Mouse (Mus musculus) limb, embryonic 13.5 days (tissue): ENCODE data around the gene L2hgdh. TPM values are rescaled to one million over a fixed set of nuclear protein-coding genes. Genes with fewer than 3 reads are reported as not detected.
"Not testable (repeated sequence)": the region's sequence is repeated elsewhere in the genome, so short reads cannot be mapped to it uniquely, and the experiment has no call there.

Experiments
- ATAC-seq: fragments of 200-750 bp; cut with Nextera tagmentation; 2 replicates; pipeline ENCODE4 v1.8.0; 2017; ENCODE audit warnings: low read depth, moderate number of reproducible peaks, moderate TSS enrichment; ENCODE audit not compliant: low FRiP score
- H3K27ac ChIP-seq: fragments of 300-500 bp; sonication (generic); 2 replicates; pipeline ENCODE4 v1.5.1; 2015; ENCODE audit warnings: inconsistent platforms, mild to moderate bottlenecking, moderate library complexity
- H3K27me3 ChIP-seq: fragments of 300-500 bp; sonication (generic); 2 replicates; pipeline ENCODE4 v1.6.1; 2015; ENCODE audit warnings: mild to moderate bottlenecking, inconsistent platforms
- H3K36me3 ChIP-seq: fragments of 300-500 bp; sonication (generic); 2 replicates; pipeline ENCODE4 v1.6.1; 2015; ENCODE audit warnings: inconsistent platforms, mild to moderate bottlenecking, moderate library complexity
- H3K4me1 ChIP-seq: fragments of 300-500 bp; sonication (generic); 2 replicates; pipeline ENCODE4 v1.6.1; 2015; ENCODE audit warnings: inconsistent platforms
- H3K4me2 ChIP-seq: fragments of 300-500 bp; sonication (generic); replicated peaks from 2 replicates; pipeline ENCODE4 v1.6.1; 2015; ENCODE audit warnings: inconsistent platforms, mild to moderate bottlenecking, moderate library complexity
- H3K4me3 ChIP-seq: fragments of 300-500 bp; sonication (generic); 2 replicates; pipeline ENCODE4 v1.5.1; 2015; ENCODE audit warnings: moderate library complexity, mild to moderate bottlenecking, inconsistent platforms
- H3K9ac ChIP-seq: fragments of 300-500 bp; sonication (generic); 2 replicates; pipeline ENCODE4 v1.6.1; 2015; ENCODE audit warnings: mild to moderate bottlenecking, inconsistent platforms
- H3K9me3 ChIP-seq: fragments of 300-500 bp; sonication (generic); 2 replicates; pipeline ENCODE4 v1.6.1; 2016; ENCODE audit warnings: inconsistent platforms
- WGBS: fragments of 180-500 bp; shearing (Covaris S2); methylation state at CpG from one replicate; pipeline ENCODE4 v1.1.7; 2015; 5-methylcytosine and 5-hydroxymethylcytosine counted together
- polyA plus RNA-seq: library from polyadenylated mRNA; unstranded; fragments of >200 nt; fragmentation: Nextera tagmentation; extraction: Ambion mirVana; gene quantifications from 2 replicates; pipeline ENCODE4 v1.2.1, GENCODE M21; 2015

The L2hgdh gene
- polyA plus RNA-seq, 1 experiment from 2014 or later, result 20.1 TPM

- under 1% methylated on average over 52 of the region's 54 CpGs for WGBS
- peak; percentile 82 for ATAC-seq
- H3K9me3 ChIP-seq, result no peaks in the 10 kb centered on the region
- H3K27ac ChIP-seq, result peak overlapping the region; percentile 95
- H3K9ac ChIP-seq, result peak overlapping the region; percentile 99
- H3K4me1 ChIP-seq, result peaks cover 23% of the 10 kb centered on the region
- H3K36me3 ChIP-seq, result no peaks in the 10 kb centered on the region
- peak overlapping the region; percentile 95 for H3K4me3 ChIP-seq
- H3K4me2 ChIP-seq, result peak overlapping the region; percentile 79
- H3K27me3 ChIP-seq, result no peaks in the 10 kb centered on the region
These were observed 42.4 kb downstream of the L2hgdh start for GRCm38 (mm10) chr12:69682065-69682787.

- Histone ChIP-seq H3K9ac (peak within 1 kb of the TSS; percentile 99), H3K36me3 (no peaks in the 10 kb centered on the region), H3K27ac (peak within 1 kb of the TSS; percentile 95), H3K4me2 (peak within 1 kb of the TSS; percentile 79), H3K4me3 (peak within 1 kb of the TSS; percentile 95), H3K9me3 (no peaks in the 10 kb centered on the region), H3K27me3 (no peaks in the 10 kb centered on the region), H3K4me1 (peaks cover 23% of the 10 kb centered on the region)
- ATAC-seq, result peak; percentile 74
- under 1% methylated on average over 69 of the region's 85 CpGs for whole genome bisulfite sequencing
These were observed 43.1 kb downstream of the L2hgdh start, which contains the start of gene Sos2 for GRCm38 (mm10) chr12:69681566-69682061. Gene Sos2, minus strand, starts transcription at chr12:69681852.

- Histone ChIP-seq H3K27ac (peak overlapping the region; percentile 95), H3K4me3 (peak overlapping the region; percentile 95), H3K9ac (peak overlapping the region; percentile 99), H3K36me3 (no peaks in the 10 kb centered on the region), H3K27me3 (no peaks in the 10 kb centered on the region), H3K4me2 (peak overlapping the region; percentile 79), H3K4me1 (peaks cover 23% of the 10 kb centered on the region), H3K9me3 (no peaks in the 10 kb centered on the region)
- peak; percentile 46 for ATAC-seq
- WGBS, result under 1% methylated on average over 56 of the region's 56 CpGs
These were observed 43.8 kb downstream of the L2hgdh start for GRCm38 (mm10) chr12:69680635-69681565.

GRCm38 (mm10) chr12:69676157-69676556 lies 48.5 kb downstream of the L2hgdh start:
- no peaks in the 10 kb centered on the region for H3K36me3 ChIP-seq
- peaks cover 24% of the 10 kb centered on the region for H3K4me1 ChIP-seq
- H3K9ac ChIP-seq, result no peak overlapping the region
- no peak for ATAC-seq
- no peak overlapping the region for H3K4me3 ChIP-seq
- no peaks in the 10 kb centered on the region for H3K27me3 ChIP-seq
- H3K27ac ChIP-seq, result no peak overlapping the region
- H3K4me2 ChIP-seq, result no peak overlapping the region
- no peaks in the 10 kb centered on the region for H3K9me3 ChIP-seq
- WGBS, result 85% methylated on average over 4 of the region's 4 CpGs

GRCm38 (mm10) chr12:69674576-69675537 lies 49.8 kb downstream of the L2hgdh start:
- peaks cover 16% of the 10 kb centered on the region for H3K4me1 ChIP-seq
- H3K9me3 ChIP-seq, result no peaks in the 10 kb centered on the region
- no peak overlapping the region for H3K4me3 ChIP-seq
- H3K27me3 ChIP-seq, result no peaks in the 10 kb centered on the region
- no peak overlapping the region for H3K27ac ChIP-seq
- no peak overlapping the region for H3K9ac ChIP-seq
- H3K4me2 ChIP-seq, result no peak overlapping the region
- no peak for ATAC-seq
- no peaks in the 10 kb centered on the region for H3K36me3 ChIP-seq
- WGBS, result 85% methylated on average over 10 of the region's 10 CpGs

- no peak overlapping the region for H3K4me3 ChIP-seq
- H3K9me3 ChIP-seq, result no peaks in the 10 kb centered on the region
- H3K4me1 ChIP-seq, result peaks cover 14% of the 10 kb centered on the region
- no peak overlapping the region for H3K9ac ChIP-seq
- no peak overlapping the region for H3K4me2 ChIP-seq
- H3K27ac ChIP-seq, result no peak overlapping the region
- ATAC-seq, result no peak
- WGBS, result 69% methylated on average over 1 of the region's 1 CpGs
- no peaks in the 10 kb centered on the region for H3K27me3 ChIP-seq
- no peaks in the 10 kb centered on the region for H3K36me3 ChIP-seq
These were observed 50.5 kb downstream of the L2hgdh start for GRCm38 (mm10) chr12:69674176-69674575.

GRCm38 (mm10) chr12:69666721-69667120 lies 58.0 kb downstream of the L2hgdh start:
- no peaks in the 10 kb centered on the region for H3K27me3 ChIP-seq
- no peak overlapping the region for H3K4me3 ChIP-seq
- no peaks in the 10 kb centered on the region for H3K9me3 ChIP-seq
- peaks cover 16% of the 10 kb centered on the region for H3K36me3 ChIP-seq
- H3K4me2 ChIP-seq, result no peak overlapping the region
- H3K9ac ChIP-seq, result no peak overlapping the region
- WGBS, result 92% methylated on average over 5 of the region's 5 CpGs
- H3K4me1 ChIP-seq, result no peaks in the 10 kb centered on the region
- no peak overlapping the region for H3K27ac ChIP-seq
- no peak for ATAC-seq

- no peaks in the 10 kb centered on the region for H3K27me3 ChIP-seq
- no peaks in the 10 kb centered on the region for H3K9me3 ChIP-seq
- no peak for ATAC-seq
- no peaks in the 10 kb centered on the region for H3K4me1 ChIP-seq
- 97% methylated on average over 5 of the region's 5 CpGs for WGBS
- H3K4me2 ChIP-seq, result no peak overlapping the region
- H3K27ac ChIP-seq, result no peak overlapping the region
- no peak overlapping the region for H3K9ac ChIP-seq
- H3K36me3 ChIP-seq, result peaks cover 19% of the 10 kb centered on the region
- H3K4me3 ChIP-seq, result no peak overlapping the region
These were observed 63.0 kb downstream of the L2hgdh start for GRCm38 (mm10) chr12:69661658-69662057.

GRCm38 (mm10) chr12:69653973-69654372 lies 70.7 kb downstream of the L2hgdh start:
- peak; percentile 86 for ATAC-seq
- not testable (repeated sequence) for H3K9me3 ChIP-seq

GRCm38 (mm10) chr12:69649511-69649910 lies 75.2 kb downstream of the L2hgdh start:
- no peak for ATAC-seq

More at GRCm38 (mm10) chr12:69653973-69654372, 70.7 kb downstream of the L2hgdh start:
- not testable (repeated sequence) for H3K27me3 ChIP-seq, H3K27ac ChIP-seq, H3K4me1 ChIP-seq, H3K4me2 ChIP-seq, H3K4me3 ChIP-seq, H3K9ac ChIP-seq
- peaks cover 36% of the 10 kb centered on the region for H3K36me3 ChIP-seq

GRCm38 (mm10) chr12:69645821-69646616 lies 78.7 kb downstream of the L2hgdh start:
- peaks cover 37% of the 10 kb centered on the region for H3K36me3 ChIP-seq
- ATAC-seq, result no peak
- H3K4me2 ChIP-seq, result no peak overlapping the region
- H3K27me3 ChIP-seq, result no peaks in the 10 kb centered on the region
- H3K4me3 ChIP-seq, result no peak overlapping the region
- no peaks in the 10 kb centered on the region for H3K9me3 ChIP-seq
- no peak overlapping the region for H3K27ac ChIP-seq
- H3K9ac ChIP-seq, result no peak overlapping the region
- no peaks in the 10 kb centered on the region for H3K4me1 ChIP-seq
- 84% methylated on average over 8 of the region's 8 CpGs for WGBS

More at GRCm38 (mm10) chr12:69649511-69649910, 75.2 kb downstream of the L2hgdh start:
- WGBS, result 88% methylated on average over 8 of the region's 8 CpGs
- Histone ChIP-seq H3K4me3 (no peak overlapping the region), H3K9ac (no peak overlapping the region), H3K27me3 (no peaks in the 10 kb centered on the region), H3K4me1 (no peaks in the 10 kb centered on the region), H3K9me3 (peaks cover 8% of the 10 kb centered on the region), H3K27ac (no peak overlapping the region), H3K36me3 (peaks cover 53% of the 10 kb centered on the region), H3K4me2 (no peak overlapping the region)
